Mouse (Mus musculus) erythroblast, embryonic 14.5 days (primary cell): ENCODE measurements at regions not wholly inside any gene's neighbourhood (a gene's known extent, or its start where the extent isn't known, plus 50 kb on each side); places are given as distances from the start of the nearest gene placed in this dataset.

ENCODE experiments used
- H3K27me3 ChIP-seq: 2 replicates; pipeline ENCODE4 v1.6.1; 2012; ENCODE audit warnings: inconsistent platforms; ENCODE audit not compliant: control insufficient read depth
- H3K36me3 ChIP-seq: 2 replicates; pipeline ENCODE4 v1.6.1; 2012; ENCODE audit warnings: mild to moderate bottlenecking, inconsistent platforms; ENCODE audit not compliant: control insufficient read depth
- H3K4me1 ChIP-seq: 2 replicates; pipeline ENCODE4 v1.6.1; 2012; ENCODE audit warnings: inconsistent platforms; ENCODE audit not compliant: control insufficient read depth
- H3K4me3 ChIP-seq: replicated peaks from 2 replicates; pipeline ENCODE3; 2012; ENCODE audit warnings: moderate library complexity, mild to moderate bottlenecking, inconsistent platforms
- H3K9me3 ChIP-seq: 2 replicates; pipeline ENCODE4 v1.6.1; 2012; ENCODE audit warnings: low read length, inconsistent platforms, mixed read lengths; ENCODE audit not compliant: control insufficient read depth
- GATA1 ChIP-seq: IDR thresholded peaks from 2 replicates; pipeline ENCODE4 v1.6.1; 2012; ENCODE audit warnings: low read length, inconsistent platforms, mixed read lengths
- TAL1 ChIP-seq: IDR thresholded peaks from 3 replicates; pipeline ENCODE4 v1.6.1; 2012; ENCODE audit warnings: low read length, inconsistent platforms, mixed read lengths

DNA sequence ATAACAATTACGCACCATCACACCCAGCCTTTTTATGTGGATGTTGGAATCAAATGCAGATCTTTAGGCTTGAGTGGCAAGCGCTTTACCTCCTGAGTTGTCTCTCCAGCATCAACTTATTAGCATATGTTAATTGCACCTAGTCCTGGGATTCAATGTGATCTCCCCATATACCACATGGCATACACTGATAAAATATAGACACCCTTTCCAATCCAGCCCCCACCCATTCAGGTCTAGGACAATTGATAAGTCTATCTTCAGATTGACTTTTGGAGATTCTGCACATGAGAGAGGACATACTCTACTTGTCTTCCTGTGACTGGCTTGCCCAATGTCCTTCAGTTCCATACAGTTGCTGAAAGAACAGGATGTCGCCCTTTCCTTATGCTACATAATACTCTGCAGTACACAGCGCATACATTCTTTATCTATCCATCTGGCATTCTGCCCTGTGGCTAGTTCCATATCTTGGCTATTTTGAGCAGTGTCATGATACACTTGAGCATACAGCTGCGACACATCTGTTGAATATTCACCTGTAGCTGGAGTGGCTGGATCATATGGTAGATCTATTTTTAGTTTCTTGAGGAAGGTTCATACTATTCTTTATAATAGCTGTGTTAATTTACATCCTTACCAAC is 120.3 kb downstream of the Gsdmc2 start:
- Histone ChIP-seq H3K4me3 (no peak overlapping the region), H3K4me1 (peaks cover 26% of the 10 kb centered on the region), H3K27me3 (no peaks in the 10 kb centered on the region), H3K9me3 (no peaks in the 10 kb centered on the region), H3K36me3 (no peaks in the 10 kb centered on the region)
- TF ChIP-seq GATA1, result no peak
- no peak for TF ChIP-seq TAL1

DNA sequence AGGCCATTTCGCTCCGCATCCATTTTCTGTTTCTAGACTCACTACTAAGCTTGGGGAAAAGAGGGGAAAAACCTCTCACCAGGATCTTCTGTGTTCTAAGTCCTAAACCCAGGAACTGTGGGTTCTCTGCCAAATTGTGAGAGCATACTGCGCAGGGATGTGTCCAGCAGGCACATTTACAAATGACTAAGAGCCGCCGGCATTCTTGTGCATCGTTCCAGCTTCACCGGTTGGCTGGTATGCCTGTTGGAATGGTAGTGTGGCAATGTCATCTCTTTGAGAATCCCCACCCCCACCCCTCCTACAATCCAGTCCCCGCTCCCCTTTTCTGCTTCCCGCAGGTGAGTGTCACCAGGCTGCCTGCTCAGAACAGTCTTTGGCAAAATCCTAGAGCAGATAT is 122.0 kb downstream of the Gsdmc2 start:
- TF ChIP-seq GATA1, result no peak
- no peak for TF ChIP-seq TAL1
- Histone ChIP-seq H3K9me3 (no peaks in the 10 kb centered on the region), H3K27me3 (no peaks in the 10 kb centered on the region), H3K36me3 (no peaks in the 10 kb centered on the region), H3K4me3 (no peak overlapping the region), H3K4me1 (peaks cover 23% of the 10 kb centered on the region)

DNA sequence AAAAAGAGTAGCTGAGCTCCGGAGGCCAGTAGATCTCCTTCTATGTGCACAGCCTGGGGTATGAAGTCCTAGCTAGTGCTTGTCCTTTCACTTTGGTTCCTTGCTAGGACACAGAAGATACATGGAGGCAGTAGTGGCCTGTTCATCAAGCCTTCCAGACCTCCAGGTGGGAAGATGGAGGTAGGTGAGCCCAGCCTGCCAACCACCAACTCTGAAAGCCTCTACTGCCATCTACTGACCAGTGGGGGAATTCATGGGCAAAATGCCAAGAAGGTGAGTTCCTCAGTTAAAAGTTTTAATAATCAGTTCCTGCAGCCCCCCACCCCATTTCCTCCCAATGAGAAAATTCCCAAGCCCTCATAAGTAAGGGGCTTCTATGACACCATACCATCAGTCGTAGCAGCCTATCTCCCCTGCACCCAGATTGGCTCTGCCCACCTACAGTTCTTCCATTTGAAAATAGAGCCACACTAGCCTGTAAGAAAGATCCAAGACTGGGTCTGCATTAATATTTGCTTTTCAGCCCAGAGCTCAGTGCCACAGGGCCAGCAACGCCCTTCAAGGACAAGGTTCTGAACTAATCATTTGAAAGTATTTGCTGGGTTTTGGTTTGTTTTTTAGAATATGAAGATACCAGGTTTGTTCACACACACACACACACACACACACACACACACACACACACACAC is 123.2 kb downstream of the Gsdmc2 start:
- Histone ChIP-seq H3K27me3 (no peaks in the 10 kb centered on the region), H3K36me3 (no peaks in the 10 kb centered on the region), H3K4me3 (no peak overlapping the region), H3K4me1 (peaks cover 23% of the 10 kb centered on the region), H3K9me3 (no peaks in the 10 kb centered on the region)
- TF ChIP-seq TAL1, result no peak
- no peak for TF ChIP-seq GATA1

DNA sequence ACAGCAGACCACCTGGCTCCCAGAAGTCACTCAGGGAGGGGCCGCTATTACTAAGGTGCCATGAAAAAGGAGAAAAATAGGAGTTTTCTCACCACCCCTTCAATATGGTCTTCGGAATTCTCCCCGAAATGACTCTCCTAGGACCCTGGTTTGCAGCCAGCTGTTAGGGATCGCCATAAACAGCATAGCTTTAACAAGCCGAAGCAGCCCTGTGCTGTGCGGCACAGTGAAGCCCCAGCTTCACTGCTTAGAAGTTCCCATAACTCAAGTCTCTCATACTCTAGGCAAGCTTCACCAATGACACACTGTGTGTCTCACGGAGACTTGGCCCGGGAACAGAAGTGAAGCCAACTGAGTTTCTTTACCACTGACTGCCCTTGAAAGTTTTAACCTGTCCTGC is 127.2 kb downstream of the Gsdmc2 start:
- Histone ChIP-seq H3K36me3 (no peaks in the 10 kb centered on the region), H3K27me3 (no peaks in the 10 kb centered on the region), H3K4me3 (no peak overlapping the region), H3K4me1 (peaks cover 7% of the 10 kb centered on the region), H3K9me3 (peaks cover 3% of the 10 kb centered on the region; the same call in 1 of the 2 replicates)
- no peak for TF ChIP-seq TAL1
- TF ChIP-seq GATA1, result no peak

DNA sequence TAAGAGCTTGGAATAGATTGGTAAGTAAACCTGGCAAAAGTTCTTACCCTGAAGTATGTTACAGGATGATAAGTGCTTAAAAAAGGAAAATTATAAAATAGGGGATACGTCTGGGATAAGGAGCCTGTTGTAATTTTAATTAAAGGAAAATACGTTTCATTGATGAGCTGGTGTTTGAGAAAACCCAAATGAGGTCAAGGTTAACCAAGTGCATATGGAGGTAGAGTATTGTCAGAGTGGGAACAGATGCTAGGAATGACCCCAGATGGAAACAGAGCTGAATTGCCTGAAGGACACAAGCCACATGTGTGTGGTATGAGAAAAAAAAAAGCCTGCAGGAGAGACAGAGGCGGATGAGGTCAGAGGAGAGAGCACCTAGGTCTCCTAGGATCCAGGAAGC is 131.3 kb downstream of the Gsdmc2 start:
- H3K9me3 ChIP-seq, result peaks cover 3% of the 10 kb centered on the region; the same call in 1 of the 2 replicates
- H3K4me3 ChIP-seq, result no peak overlapping the region
- H3K36me3 ChIP-seq, result no peaks in the 10 kb centered on the region
- TF ChIP-seq TAL1 (no peak), GATA1 (no peak)
- H3K4me1 ChIP-seq, result peaks cover 22% of the 10 kb centered on the region
- no peaks in the 10 kb centered on the region for H3K27me3 ChIP-seq

DNA sequence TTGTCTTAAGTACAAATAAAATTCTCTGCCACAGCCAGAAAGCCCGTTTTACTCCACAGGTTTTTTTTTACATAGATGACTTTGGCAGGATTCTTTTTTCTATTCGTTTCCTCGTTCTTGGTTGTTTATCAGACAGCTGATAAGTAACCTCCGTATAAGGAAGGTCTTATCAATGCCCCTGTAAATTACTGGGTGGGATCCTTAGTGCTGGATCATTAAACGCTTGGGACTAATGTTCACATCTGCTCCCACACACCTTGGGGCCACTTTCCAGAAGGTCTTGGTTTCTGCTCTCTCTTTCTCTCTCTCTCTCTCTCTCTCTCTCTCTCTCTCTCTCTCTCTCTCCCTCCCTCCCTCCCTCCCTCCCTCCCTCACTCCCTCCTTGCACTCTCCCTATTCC is 134.6 kb downstream of the Gsdmc2 start:
- no peak for TF ChIP-seq GATA1
- TF ChIP-seq TAL1, result no peak
- Histone ChIP-seq H3K9me3 (peaks cover 3% of the 10 kb centered on the region; the same call in 1 of the 2 replicates), H3K27me3 (no peaks in the 10 kb centered on the region), H3K4me1 (peaks cover 34% of the 10 kb centered on the region), H3K4me3 (no peak overlapping the region), H3K36me3 (no peaks in the 10 kb centered on the region)

DNA sequence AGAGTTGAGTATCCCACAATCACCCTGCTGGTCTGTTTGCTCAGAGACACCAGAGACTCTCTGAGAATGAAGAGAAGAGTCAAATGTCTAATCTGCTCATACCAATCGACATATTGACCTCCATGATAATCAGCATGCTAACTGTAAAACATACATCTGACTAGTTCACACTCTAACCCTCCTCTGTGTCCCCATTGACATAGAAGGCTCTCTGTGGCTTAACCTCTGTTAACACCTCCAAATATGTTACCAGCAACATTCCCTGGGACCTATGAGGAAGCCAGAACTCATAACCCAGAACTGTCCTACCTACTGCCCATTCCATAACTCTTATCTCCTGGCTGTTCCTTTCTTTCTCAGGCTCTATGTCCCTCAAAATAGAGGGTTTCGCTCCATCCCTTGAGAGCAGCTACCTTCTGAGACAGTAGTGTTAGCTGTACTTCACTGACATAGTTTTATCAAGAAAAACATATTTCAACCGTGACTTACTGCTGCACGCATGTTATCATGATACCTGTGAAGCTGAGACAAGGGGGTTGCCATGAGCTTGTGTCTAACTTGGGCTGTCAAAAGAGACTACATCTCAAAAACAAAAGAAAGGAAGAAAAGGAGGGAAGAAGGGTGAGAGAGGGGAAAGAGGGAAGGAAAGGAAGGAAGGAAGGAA is 135.6 kb downstream of the Gsdmc2 start:
- Histone ChIP-seq H3K9me3 (peaks cover 2% of the 10 kb centered on the region; the same call in 1 of the 2 replicates), H3K4me3 (no peak overlapping the region), H3K27me3 (no peaks in the 10 kb centered on the region), H3K4me1 (peaks cover 34% of the 10 kb centered on the region), H3K36me3 (no peaks in the 10 kb centered on the region)
- TF ChIP-seq GATA1, result no peak
- TF ChIP-seq TAL1, result no peak

DNA sequence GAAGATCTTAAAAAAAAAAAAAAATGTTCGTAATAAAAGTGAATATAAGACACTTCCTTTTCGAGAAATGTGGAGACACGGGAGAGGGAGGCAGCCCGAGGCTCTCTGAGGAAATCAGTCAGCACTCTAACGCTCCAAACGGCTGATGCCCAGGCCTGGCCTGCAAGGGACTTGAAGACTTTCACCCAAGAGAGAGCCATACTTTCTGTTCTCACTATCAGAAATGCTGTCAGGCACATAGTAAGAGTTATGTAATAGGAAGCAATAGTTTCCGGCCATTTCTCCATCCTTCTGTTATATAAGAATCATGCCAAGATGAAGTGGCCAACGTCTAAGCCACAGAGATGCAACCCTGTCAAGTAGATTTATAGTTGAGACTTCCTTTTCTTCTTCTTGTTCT is 140.3 kb downstream of the Gsdmc2 start:
- H3K4me1 ChIP-seq, result peaks cover 24% of the 10 kb centered on the region
- TF ChIP-seq GATA1 (no peak), TAL1 (no peak)
- no peaks in the 10 kb centered on the region for H3K36me3 ChIP-seq
- H3K9me3 ChIP-seq, result no peaks in the 10 kb centered on the region
- no peak overlapping the region for H3K4me3 ChIP-seq
- H3K27me3 ChIP-seq, result no peaks in the 10 kb centered on the region

DNA sequence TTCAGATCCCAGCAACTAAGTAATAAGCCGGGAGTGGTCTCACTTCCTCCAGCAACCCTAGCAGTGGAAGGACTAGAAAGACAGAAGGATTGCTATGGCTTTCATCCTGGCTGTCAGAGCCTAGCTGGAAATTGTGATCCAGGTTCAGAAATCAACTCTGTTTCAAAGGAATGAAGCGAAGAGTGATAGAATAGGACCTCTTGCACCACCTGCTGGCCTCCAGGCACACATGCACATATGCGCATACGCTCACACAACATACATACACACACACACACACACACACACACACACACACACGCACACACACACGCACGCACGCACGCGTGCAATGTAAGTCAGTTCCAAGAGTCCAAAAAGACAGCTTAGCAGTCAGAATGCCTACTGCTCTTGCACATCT is 147.1 kb downstream of the Gsdmc2 start:
- Histone ChIP-seq H3K36me3 (no peaks in the 10 kb centered on the region), H3K4me3 (no peak overlapping the region), H3K27me3 (no peaks in the 10 kb centered on the region), H3K4me1 (peaks cover 3% of the 10 kb centered on the region; the same call in 1 of the 2 replicates), H3K9me3 (no peaks in the 10 kb centered on the region)
- TF ChIP-seq GATA1, result no peak
- no peak for TF ChIP-seq TAL1
